Mouse (Mus musculus): Measurements from ENCODE around the gene Myo6. TPM values are rescaled to one million over a fixed set of nuclear protein-coding genes. Genes with fewer than 3 reads are reported as not detected.

Gene Myo6
- polyA plus RNA-seq, 1 experiment: 61.9 TPM

DNA sequence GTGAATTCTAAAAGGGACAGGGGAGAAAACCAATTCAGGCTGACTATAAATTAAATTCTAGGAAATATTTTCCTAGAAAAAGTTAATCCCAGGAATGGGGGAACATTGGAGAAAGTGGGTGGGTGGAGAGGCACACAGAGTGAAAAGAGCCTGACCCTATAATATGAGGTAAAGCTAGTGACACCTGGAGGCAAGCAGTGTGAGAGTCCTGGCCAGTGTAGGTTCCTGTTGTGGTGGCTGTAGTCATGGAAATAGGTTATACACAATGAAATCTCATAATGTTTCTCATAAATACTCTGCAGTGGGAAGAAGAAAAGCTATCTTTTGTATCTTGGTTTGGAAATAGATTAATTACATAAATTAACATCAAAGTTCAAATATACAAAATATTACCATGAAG is 195.2 kb downstream of the Myo6 start:
- H3K4me3 ChIP-seq (replicated peaks; ENCODE audit: insufficient read depth, low read depth, low read length): no peak overlapping the region
- H3K27ac ChIP-seq (ENCODE audit: insufficient read depth, low read length): no peak overlapping the region
- no peaks in the 10 kb centered on the region for H3K4me1 ChIP-seq (ENCODE audit: control insufficient read depth, insufficient read depth, low read length)
- DNase-seq: no peak
- no peaks in the 10 kb centered on the region for H3K27me3 ChIP-seq (ENCODE audit: control insufficient read depth, insufficient read depth, low read length)
- TF ChIP-seq CTCF (IDR thresholded peaks at IDR 0.05; ENCODE audit: borderline replicate concordance, insufficient read depth, low read depth, low read length) (no peak), POLR2A (IDR thresholded peaks at IDR 0.05; ENCODE audit: borderline replicate concordance, insufficient read depth, low read length) (no peak)

Other genes starting within 250 kb of the Myo6 start
- 2.8 and 2.9 TPM in 2 replicates for gene Filip1, start 152.2 kb upstream of the Myo6 start, polyA plus RNA-seq (2012; rRNA removed)
- gene Senp6, start 98.1 kb upstream of the Myo6 start, polyA plus RNA-seq (2012; rRNA removed): 44.6 and 47.2 TPM in 2 replicates

Data from cerebellum, adult 2 months (tissue).